Comparison of ENCODE assay signal across 12 mouse cellular contexts in the genomic region with DNA sequence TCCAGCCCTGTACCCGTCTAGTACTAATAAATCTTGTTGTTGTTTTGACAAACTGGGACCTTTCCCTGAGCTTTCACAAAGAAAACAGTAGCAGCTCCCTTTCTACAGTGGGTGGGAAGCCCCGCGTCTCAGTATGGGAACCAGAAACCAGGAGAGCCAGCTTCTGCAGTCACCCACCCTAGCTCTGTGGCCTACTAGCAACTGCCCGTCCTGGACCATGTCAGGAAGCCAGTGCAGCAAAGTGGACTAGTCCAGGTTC.
DNase-seq lines count a peak whose midpoint lies in the region; ATAC-seq lines count a peak whose summit lies in the region.
"Had no signal": no experiment of that assay in that cellular context is flagged by ENCODE, and none has a peak within 500 bp of the region (broad histone marks: within the 10 kb centered on the region; RNA-seq: fewer than 3 reads in every experiment).

No protein-coding gene starts in this region.

- no peak for DNase-seq in hindbrain, embryonic 11.5 days (ENCODE audit: low spot score)
- DNase-seq in neural tube, embryonic 10.5 days (ENCODE audit: extremely low spot score, low spot score): peak; percentile 22
- no peak for DNase-seq in adrenal gland, adult 2 months
- DNase-seq in cerebellum, adult 11 months: no peak
- DNase-seq: adrenal gland, postnatal 25 days; right cerebral cortex, postnatal 25 days; thymus, postnatal 25 days had no signal

- ATAC-seq in hindbrain, embryonic 11.5 days (ENCODE audit: low FRiP score): no peak
- ATAC-seq in hindbrain, embryonic 16.5 days: no peak
- no peak for ATAC-seq in neural tube, embryonic 15.5 days (ENCODE audit: low FRiP score)
- ATAC-seq in limb, embryonic 13.5 days (ENCODE audit: low FRiP score, low read depth): no peak
- ATAC-seq: liver, embryonic 12.5 days had no signal

- no peaks in the 10 kb centered on the region for H3K27me3 ChIP-seq in hindbrain, embryonic 11.5 days (ENCODE audit: control insufficient read depth, insufficient read depth, low read length)
- H3K27me3 ChIP-seq in hindbrain, embryonic 16.5 days (replicated peaks; ENCODE audit: control insufficient read depth, insufficient read depth, low read length): no peaks in the 10 kb centered on the region
- no peaks in the 10 kb centered on the region for H3K27me3 ChIP-seq in neural tube, embryonic 15.5 days (replicated peaks)
- no peaks in the 10 kb centered on the region for H3K27me3 ChIP-seq in limb, embryonic 13.5 days
- H3K27me3 ChIP-seq: liver, embryonic 12.5 days; lung, embryonic 15.5 days had no signal

- H3K9ac ChIP-seq in hindbrain, embryonic 11.5 days (ENCODE audit: low read depth, low read length): no peak overlapping the region
- H3K9ac ChIP-seq in hindbrain, embryonic 16.5 days (ENCODE audit: low read depth, low read length): no peak overlapping the region
- H3K9ac ChIP-seq in neural tube, embryonic 15.5 days (replicated peaks): no peak overlapping the region
- no peak overlapping the region for H3K9ac ChIP-seq in limb, embryonic 13.5 days
- H3K9ac ChIP-seq: liver, embryonic 12.5 days had no signal

- no peaks in the 10 kb centered on the region for H3K9me3 ChIP-seq in hindbrain, embryonic 11.5 days (ENCODE audit: control insufficient read depth, low read length)
- no peaks in the 10 kb centered on the region for H3K9me3 ChIP-seq in hindbrain, embryonic 16.5 days (ENCODE audit: control insufficient read depth, low read length)
- no peaks in the 10 kb centered on the region for H3K9me3 ChIP-seq in neural tube, embryonic 15.5 days (replicated peaks)
- H3K9me3 ChIP-seq in limb, embryonic 13.5 days: 0 out of 2 replicates have a peak, but pooled peaks cover 3% of the 10 kb centered on the region
- H3K9me3 ChIP-seq: lung, embryonic 15.5 days had no signal

- 65% methylated on average over 4 of the region's 4 CpGs for WGBS in hindbrain, embryonic 11.5 days
- WGBS in hindbrain, embryonic 16.5 days: 73% methylated on average over 4 of the region's 4 CpGs
- 61% methylated on average over 4 of the region's 4 CpGs for WGBS in neural tube, embryonic 15.5 days
- WGBS in limb, embryonic 13.5 days: 58% methylated on average over 4 of the region's 4 CpGs

- H3K4me1 ChIP-seq in hindbrain, embryonic 11.5 days (replicated peaks; ENCODE audit: control insufficient read depth, insufficient read depth, low read length): no peaks in the 10 kb centered on the region
- H3K4me1 ChIP-seq in hindbrain, embryonic 16.5 days (ENCODE audit: control insufficient read depth, insufficient read depth, low read depth, low read length): peaks cover 5% of the 10 kb centered on the region
- peaks cover 17% of the 10 kb centered on the region for H3K4me1 ChIP-seq in neural tube, embryonic 15.5 days
- peaks cover 50% of the 10 kb centered on the region for H3K4me1 ChIP-seq in limb, embryonic 13.5 days
- H3K4me1 ChIP-seq: liver, embryonic 12.5 days had no signal

- H3K4me3 ChIP-seq in hindbrain, embryonic 11.5 days (ENCODE audit: low read depth, low read length): no peak overlapping the region
- H3K4me3 ChIP-seq in hindbrain, embryonic 16.5 days (ENCODE audit: low read length): no peak overlapping the region
- no peak overlapping the region for H3K4me3 ChIP-seq in neural tube, embryonic 15.5 days (replicated peaks)
- no peak overlapping the region for H3K4me3 ChIP-seq in limb, embryonic 13.5 days
- H3K4me3 ChIP-seq: liver, embryonic 12.5 days had no signal

- H3K36me3 ChIP-seq in hindbrain, embryonic 11.5 days (ENCODE audit: control insufficient read depth, insufficient read depth, low read length): no peaks in the 10 kb centered on the region
- H3K36me3 ChIP-seq in hindbrain, embryonic 16.5 days (ENCODE audit: control insufficient read depth, insufficient read depth, low read length): no peaks in the 10 kb centered on the region
- no peaks in the 10 kb centered on the region for H3K36me3 ChIP-seq in neural tube, embryonic 15.5 days
- H3K36me3 ChIP-seq in limb, embryonic 13.5 days: no peaks in the 10 kb centered on the region
- H3K36me3 ChIP-seq: liver, embryonic 12.5 days; lung, embryonic 15.5 days had no signal

- no peak overlapping the region for H3K4me2 ChIP-seq in hindbrain, embryonic 11.5 days (replicated peaks; ENCODE audit: low read depth, low read length)
- H3K4me2 ChIP-seq in hindbrain, embryonic 16.5 days (ENCODE audit: low read length): no peak overlapping the region
- no peak overlapping the region for H3K4me2 ChIP-seq in neural tube, embryonic 15.5 days
- no peak overlapping the region for H3K4me2 ChIP-seq in limb, embryonic 13.5 days (replicated peaks)

- peak overlapping the region; percentile 67; the same call in 1 of the 2 replicates for H3K27ac ChIP-seq in hindbrain, embryonic 11.5 days (ENCODE audit: low read depth, low read length)
- H3K27ac ChIP-seq in hindbrain, embryonic 16.5 days (ENCODE audit: low read depth, low read length): no peak overlapping the region
- no peak overlapping the region for H3K27ac ChIP-seq in neural tube, embryonic 15.5 days (replicated peaks)
- peak overlapping the region; percentile 22; the same call in 1 of the 2 replicates for H3K27ac ChIP-seq in limb, embryonic 13.5 days
- H3K27ac ChIP-seq: liver, embryonic 12.5 days; lung, embryonic 15.5 days had no signal

Comparison
In these comparisons a context has a peak if more than half of its experiments do, and no peak if none do; other contexts are left out.
1. H3K27ac ChIP-seq: peak in hindbrain, embryonic 11.5 days (single experiment) and limb, embryonic 13.5 days (single experiment); none in hindbrain, embryonic 16.5 days (single experiment) and neural tube, embryonic 15.5 days (single experiment).